Mouse (Mus musculus): ENCODE results near the gene Gm10912.
"Not testable (repeated sequence)": the region's sequence is repeated elsewhere in the genome, so short reads cannot be mapped to it uniquely, and the experiment has no call there.

Gm10912 gene

DNA sequence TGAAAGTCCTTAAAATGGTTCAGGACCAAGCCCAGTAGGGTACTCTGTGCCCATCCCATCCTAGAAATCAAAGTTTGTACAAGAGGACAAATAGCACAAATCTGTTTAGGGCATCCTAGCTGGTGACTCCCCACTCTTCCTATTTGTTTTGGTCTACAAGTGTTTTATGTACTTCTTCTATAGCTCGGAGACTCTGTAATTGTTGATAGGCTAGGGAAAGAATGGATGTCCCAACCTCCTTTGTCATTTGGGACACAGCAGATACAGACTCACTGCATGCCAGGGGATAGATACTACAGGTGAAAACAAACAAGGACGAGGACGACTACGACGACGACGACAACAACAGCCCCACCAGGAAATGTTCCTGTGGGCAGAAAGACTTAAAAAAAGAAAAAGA is 2.8 kb downstream of the Gm10912 start, which contains the start of gene Gm10799:
Gene Gm10799 (minus strand): TSS at position 101 of the 400 bp plus-strand sequence.
- DNase-seq (ENCODE audit: low read depth) = not testable (repeated sequence)

- DNase-seq (ENCODE audit: low read depth) = peak; percentile 71
Observed at GRCm38 (mm10) chr2:104069704-104070185, 4.1 kb downstream of the Gm10912 start, which contains the start of gene Cd59b. TSS of gene Cd59b (plus strand) at chr2:104069849.

DNA sequence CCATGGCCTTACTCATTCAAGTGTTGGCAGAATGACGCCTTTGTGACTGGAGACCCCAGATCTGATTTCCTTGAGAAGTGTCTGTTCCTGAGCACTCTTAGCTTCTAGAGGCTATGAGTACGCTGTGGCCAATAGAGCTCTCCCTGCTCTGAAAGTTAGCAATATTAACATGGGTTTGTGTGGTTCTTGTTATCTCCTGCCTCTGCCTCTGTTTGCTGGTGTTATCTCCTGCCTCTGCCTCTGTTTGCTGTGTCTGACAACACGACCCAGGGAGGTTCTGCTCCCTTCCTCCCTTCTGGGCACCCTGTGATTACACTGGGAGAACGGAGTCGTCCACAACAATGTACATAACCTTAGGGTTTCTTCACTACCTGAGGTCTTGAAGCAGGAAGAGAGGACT is 12.7 kb downstream of the Gm10912 start:
- not testable (repeated sequence) for DNase-seq (ENCODE audit: low read depth)

GRCm38 (mm10) chr2:104081436-104082050 is 15.9 kb downstream of the Gm10912 start:
- not testable (repeated sequence) for DNase-seq (ENCODE audit: low read depth)

- no peak for DNase-seq (ENCODE audit: low read depth)
Observed at GRCm38 (mm10) chr2:104082474-104082873, 16.8 kb downstream of the Gm10912 start.

GRCm38 (mm10) chr2:104084027-104084426 is 18.4 kb downstream of the Gm10912 start:
- not testable (repeated sequence) for DNase-seq (ENCODE audit: low read depth)

- DNase-seq (ENCODE audit: low read depth) = not testable (repeated sequence)
Observed at GRCm38 (mm10) chr2:104087562-104087961, 21.9 kb downstream of the Gm10912 start.

DNA sequence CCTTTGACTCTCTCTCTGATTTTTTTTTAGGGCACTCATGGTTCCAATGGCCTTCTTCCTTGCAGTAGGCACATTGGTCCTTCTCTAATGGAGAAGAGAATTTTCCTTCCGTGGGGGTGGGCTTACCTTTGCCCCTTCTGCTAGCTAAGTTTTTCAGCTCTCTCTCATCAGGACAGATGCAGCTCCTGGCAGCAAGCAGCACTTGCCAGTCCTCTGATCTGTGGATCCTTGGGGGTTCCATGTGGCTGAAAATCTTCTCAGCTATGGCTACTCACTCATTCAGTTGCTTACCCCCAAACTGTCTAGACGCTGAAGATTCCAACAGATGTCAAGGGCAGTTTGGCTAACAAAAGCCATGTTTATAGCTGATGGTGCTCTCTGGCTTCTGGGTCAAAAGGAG is 27.7 kb downstream of the Gm10912 start:
- no peak for DNase-seq (ENCODE audit: low read depth)

DNA sequence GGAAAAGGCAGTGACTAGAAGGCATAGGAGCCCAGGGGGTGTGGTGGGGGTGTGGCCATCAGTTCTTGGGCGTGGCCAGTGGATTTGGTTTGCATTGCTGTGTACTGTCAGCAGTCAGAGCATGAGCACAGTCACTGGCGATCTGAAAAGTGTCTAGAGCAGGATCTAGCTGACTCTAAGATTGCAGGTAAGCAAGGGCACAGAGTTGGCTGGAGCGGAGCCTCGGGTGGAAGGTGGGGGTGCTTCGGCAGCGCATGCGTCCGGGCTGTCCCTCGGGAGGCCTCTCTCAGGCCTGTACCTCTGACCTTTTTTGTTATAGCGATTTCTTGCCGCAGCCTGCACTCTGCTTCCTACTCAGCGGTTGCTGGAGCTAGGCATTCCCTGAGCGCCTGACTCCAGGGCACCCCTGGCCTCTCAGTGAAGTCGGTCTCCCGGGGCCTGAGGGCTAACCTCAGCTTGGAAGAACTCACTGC is 30.2 kb downstream of the Gm10912 start, which contains the start of gene Cd59a:
Gene Cd59a (plus strand): TSS at position 61 of the 473 bp plus-strand sequence.
- DNase-seq (ENCODE audit: low read depth) = peak; percentile 59

GRCm38 (mm10) chr2:104096256-104096655 is 30.6 kb downstream of the Gm10912 start:
- DNase-seq (ENCODE audit: low read depth) = no peak

DNA sequence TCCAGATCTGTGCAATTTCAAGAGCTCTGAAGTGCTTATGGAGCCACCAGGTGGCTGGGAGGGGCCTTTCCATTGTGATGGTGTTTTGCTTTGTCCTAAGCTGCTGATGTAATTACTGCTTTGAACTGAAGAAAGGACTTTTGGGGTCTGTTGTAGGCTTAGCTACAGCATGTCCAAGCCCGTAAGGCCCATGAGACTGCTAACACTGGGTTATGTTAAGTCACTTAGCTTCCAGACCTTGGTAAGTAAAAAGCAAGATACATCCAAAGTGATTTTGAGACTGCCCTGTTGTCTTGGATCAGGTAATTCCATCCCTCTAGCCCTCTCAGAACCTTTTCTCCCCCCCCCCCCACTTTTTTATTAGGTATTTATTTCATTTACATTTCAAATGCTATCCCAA is 31.2 kb downstream of the Gm10912 start:
- DNase-seq (ENCODE audit: low read depth) = not testable (repeated sequence)

GRCm38 (mm10) chr2:104097396-104097795 is 31.8 kb downstream of the Gm10912 start:
- DNase-seq (ENCODE audit: low read depth) = not testable (repeated sequence)

- DNase-seq (ENCODE audit: low read depth) = no peak
Observed at GRCm38 (mm10) chr2:104098529-104099230, 33.1 kb downstream of the Gm10912 start.

DNA sequence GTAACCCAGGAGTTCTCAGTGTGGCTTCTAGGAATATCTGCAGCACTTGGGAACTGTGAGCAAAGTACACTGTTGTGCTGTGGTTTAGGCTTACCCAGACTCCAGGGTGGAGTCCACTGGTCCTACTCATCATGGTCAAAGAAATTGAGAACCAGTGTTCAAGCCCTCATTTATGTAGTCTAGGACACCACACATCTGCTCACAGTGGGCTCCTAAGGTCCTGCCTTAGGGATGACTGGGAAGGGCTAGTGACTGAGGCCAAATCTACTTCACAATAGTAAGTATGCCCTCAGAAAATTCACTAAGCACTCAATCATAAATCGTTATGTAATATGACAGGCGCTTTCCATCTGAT is 33.6 kb downstream of the Gm10912 start:
- no peak for DNase-seq (ENCODE audit: low read depth)

DNA sequence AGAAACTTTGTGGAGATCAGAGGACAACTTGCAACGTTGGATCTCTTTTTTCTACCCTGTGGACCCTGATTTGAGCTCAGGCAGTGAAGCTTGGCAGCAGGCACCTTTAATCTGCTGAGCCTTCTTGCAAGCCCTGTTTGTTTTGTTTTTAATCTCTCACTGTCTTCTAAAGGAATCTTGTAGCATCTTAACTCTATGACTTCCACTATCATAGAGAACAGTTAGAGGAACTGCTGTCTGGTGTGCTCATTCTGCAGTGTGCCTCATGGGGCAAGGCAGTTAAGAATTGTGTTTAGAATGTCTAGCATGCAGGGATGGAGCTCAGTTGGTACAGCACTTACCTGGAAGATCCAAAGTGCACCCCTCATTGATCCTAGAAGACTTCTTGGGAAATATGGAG is 34.3 kb downstream of the Gm10912 start:
- no peak for DNase-seq (ENCODE audit: low read depth)

DNA sequence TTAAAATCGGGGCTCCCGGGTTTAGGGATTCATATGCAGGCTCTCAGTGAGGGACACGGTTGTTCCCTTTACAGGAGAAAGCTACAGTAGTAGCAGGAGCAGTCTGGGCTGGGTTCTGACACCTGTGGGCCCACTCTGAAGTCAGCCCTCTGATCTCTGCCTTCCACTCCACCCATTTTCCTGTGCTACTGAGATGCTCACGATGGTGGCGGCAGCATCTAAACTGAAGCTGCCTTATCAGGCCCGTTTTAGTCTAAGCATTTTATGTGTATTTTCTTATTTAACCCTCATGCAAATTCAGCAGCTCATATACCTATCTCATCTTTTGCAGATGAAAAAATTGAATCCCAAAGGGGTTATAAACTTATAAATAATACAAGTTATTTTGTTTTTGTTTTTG is 39.2 kb downstream of the Gm10912 start:
- no peak for DNase-seq (ENCODE audit: low read depth)

GRCm38 (mm10) chr2:104109021-104109420 is 43.4 kb downstream of the Gm10912 start:
- DNase-seq (ENCODE audit: low read depth) = not testable (repeated sequence)

DNA sequence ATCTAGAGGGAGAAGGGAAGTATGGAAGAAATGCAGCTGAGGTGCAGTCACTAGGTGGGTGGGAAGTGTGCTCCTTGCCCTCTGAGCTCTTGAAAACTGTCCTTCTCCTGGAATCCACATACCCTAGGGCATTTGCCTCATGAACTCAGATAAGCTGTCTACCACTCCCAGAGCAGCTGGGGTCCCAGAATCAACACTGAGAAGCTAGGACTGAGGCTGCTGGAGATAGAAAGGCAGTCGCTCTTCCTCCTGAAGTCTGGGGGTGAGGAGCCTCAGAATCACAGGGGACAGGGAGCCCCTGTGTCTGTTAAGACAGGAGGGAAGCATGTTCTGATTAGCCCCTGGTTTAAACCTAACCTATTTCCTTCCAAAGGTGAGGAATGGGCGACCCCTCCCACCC is 43.9 kb downstream of the Gm10912 start:
- DNase-seq (ENCODE audit: low read depth) = no peak

GRCm38 (mm10) chr2:104110031-104110430 is 44.4 kb downstream of the Gm10912 start:
- DNase-seq (ENCODE audit: low read depth) = no peak

DNA sequence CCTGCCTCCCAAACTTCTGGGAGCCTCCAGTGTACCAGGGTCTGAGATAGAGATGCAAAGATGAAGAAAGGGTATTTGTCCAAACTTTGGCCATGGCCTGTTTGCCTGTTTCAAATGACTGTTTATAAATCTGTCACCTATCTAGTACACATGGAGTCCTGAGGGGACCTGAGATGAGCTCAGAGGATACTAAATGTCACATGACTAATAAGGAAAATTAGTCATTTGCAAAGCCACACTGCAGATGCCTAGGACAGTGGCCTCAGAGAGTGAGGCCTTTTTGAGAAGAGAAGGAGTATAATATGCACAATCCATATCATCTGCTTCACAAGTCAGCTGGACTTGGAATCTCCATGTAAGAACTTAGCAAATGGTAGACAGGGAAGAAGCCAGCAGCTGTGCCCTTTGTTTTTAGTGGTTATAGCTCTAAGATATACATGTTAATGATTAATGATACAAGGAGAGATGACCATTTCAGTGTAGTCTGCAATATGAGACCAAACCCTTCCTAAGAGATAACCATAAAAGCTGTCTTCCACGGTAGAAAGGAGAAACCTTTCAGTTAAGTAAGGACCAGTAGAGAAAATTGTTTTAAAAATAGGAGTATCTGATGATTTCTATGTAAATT is 45.7 kb downstream of the Gm10912 start:
- DNase-seq (ENCODE audit: low read depth) = not testable (repeated sequence)

DNA sequence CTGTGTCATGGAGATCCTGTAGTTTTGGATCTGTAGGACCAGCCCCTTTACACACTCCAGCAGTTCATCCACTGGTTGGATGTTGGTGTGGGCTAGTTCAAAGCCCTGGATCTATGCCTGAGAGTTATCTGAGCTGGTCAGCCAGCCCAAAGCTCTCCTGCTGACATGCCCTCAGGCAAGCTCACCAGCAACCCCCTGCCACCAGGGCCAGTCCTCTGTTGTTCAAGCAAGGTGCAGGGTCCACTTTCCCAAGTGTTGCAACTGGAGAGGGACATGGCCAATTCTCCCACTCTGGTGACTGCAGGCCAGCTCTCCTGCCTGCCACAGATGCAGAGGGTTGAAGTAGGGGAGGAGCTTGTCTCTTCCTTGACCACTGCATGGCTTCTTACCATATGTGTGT is 47.9 kb downstream of the Gm10912 start:
- DNase-seq (ENCODE audit: low read depth) = not testable (repeated sequence)

DNA sequence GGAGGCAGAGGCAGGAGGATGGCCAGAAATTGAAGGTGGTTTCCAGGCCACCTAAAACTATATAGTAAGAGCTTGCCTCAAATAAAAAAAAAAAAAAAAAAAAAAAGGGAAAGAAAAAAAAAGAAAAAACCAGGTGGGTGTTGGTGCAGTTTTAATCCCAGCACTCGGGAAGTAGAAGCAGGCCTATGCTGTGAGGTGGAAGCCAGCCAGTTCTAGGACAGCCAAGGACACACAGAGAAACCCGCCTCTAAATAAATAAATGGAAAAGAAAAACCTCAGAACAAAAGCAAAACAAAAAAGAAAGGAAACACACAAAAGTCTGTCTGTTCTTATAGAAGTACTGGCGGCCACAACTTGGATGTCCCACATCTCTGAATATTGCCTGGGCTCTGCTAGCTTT is 49.3 kb downstream of the Gm10912 start:
- DNase-seq (ENCODE audit: low read depth) = no peak
